Mouse (Mus musculus) B cell, adult 2 months (primary cell): ENCODE measurements around the gene Olfr930.

Source experiments
- DNase-seq, 2 experiments: peaks; one replicate each; pipeline ENCODE4 v3.0.0; 2022

Olfr930 gene

DNA sequence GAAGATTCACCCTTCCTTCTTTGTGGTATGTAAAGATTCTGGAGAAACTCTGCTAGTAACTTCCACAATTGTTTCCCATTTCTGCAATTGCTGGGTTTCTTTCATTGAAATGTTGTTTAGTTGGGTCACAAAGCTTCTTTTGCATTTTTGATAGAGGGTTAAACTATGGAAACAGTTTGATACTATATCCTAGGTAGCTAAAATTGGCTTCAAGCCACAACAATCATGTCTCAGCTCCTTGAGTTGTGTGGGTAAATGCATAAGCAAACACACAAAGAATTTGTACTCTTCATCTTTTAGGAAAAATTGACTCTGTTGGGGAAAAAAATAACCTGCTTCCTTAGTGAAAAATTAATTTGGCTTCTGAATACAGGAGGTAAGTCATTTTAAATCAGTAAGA, at the start of gene Olfr930:
Olfr930 (plus strand) TSS at position 301 of the 400 bp plus-strand sequence.
- no peak for DNase-seq

- no peak for DNase-seq
These were observed 24.0 kb downstream of the Olfr930 start for GRCm38 (mm10) chr9:38953401-38954123.

DNA sequence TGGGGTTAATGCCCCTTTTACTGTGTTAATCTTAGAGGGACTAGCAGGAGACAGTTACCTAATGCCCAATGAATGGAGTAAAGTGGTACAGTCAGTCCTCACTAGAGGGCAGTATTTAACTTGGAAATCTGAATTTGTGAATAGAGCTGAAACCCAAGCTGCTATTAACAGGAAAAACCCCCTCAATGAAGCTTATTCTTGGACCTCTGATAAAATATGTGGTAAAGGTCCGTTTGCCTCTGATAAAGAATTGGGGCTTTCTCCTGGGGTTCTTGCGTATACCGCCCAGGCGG, 24.5 kb downstream of the Olfr930 start:
- no peak for DNase-seq

DNA sequence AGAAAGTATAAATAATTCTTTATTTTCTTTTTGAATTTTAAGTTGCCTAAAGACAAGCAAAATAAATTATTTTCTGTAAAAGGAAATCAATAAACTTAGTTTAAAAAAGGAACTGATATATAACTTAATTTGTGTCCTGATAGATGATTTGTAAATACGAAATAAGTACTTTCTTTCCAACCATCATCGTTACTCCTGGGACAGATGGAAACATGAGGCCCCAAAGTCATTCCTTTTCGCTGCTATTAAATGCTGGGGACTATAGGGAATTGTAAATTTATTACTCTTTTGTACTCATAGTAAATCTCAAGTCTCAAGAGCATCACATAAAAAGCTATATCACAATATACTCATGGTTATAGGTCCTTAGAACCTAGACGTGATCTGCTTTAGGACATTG, 42.4 kb downstream of the Olfr930 start, which contains the start of gene Olfr933:
Olfr933 (plus strand) TSS at position 301 of the 400 bp plus-strand sequence.
- DNase-seq: no peak
